Mouse (Mus musculus) hindlimb bud, embryonic 11.5 days (tissue): ENCODE measurements around the gene Lypd6b.

Experiments
- DNase-seq: peaks from one replicate; pipeline ENCODE4 v3.0.0-alpha.2; 2012; ENCODE audit warnings: low read depth, low spot score; ENCODE audit errors: extremely low spot score

Gene Lypd6b

DNA sequence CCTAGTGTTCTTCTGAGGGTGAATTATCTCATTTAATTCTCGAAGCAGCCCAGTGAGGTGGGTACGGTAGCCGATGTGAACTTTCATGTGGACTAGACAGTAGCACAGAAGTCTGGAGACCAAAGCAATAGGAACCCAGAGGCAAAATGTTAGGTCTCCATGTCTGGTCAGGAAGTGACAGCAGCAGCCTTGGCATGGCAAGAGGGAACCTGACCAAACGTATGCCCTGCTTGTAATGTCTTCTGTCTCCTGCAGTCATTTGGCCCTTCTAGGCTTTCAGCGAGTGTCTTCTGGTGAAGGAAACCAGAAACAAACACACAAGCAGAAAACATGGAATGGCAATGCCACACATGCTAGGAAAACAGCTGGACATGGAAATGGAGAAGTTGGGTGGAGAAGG is 29.1 kb downstream of the Lypd6b start:
- DNase-seq: no peak

DNA sequence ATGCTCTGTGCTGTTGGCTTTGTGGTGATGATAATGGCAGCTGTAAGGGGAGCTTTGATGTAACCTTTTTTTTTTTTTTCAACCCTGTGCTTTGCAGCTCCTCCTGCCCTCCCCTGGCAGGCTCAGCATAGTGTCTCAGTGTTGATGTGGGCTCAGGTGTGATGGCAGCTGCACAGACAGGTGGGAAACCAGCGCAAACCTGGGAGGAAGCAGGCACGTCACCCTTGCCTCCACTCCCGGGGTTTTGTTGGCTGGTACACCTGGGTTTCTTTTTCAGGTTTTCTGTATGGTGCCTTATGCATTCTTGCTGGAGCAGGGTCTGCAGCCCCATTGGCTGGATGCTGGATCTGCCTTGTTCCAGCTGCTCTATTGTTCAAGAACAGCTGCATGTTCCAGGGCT is 29.7 kb downstream of the Lypd6b start:
- DNase-seq: no peak

DNA sequence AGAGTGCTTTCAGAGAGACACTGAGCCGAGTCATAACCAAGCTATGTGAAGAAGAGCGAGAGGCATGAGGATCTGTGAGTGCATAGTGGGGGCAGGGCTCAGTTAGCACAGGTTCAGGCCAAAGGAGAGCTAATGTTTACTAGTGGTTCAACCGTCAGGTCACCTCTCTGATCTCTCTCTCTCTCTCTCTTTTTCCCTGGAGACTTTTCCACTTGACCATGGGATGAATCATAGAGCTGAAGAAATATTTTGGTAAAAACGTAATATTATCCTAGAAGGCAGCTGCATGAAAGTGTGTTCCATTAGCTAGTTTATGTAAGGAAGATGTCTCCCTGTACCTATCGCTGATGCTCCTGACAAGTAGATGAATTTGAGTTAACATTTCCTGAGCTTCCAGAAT is 30.6 kb downstream of the Lypd6b start:
- no peak for DNase-seq

DNA sequence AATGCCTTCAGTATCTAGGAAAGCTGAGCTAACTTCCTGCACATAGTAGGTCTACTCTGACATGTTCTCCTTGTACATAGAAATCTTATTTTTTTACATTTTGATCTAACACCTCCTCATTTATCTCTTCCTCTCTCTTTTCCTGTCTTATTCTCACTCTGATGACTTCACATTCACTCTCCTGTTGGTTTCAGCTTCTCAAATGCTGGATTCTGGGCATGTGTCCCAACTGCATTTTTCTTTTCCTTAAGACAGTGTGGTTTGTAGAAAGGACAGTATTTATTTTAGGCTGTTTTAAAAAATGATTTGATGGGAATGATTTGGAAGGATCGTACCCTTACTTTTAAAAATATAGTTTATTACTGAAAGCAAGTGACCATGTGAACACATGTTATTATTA is 34.8 kb downstream of the Lypd6b start:
- DNase-seq: no peak

DNA sequence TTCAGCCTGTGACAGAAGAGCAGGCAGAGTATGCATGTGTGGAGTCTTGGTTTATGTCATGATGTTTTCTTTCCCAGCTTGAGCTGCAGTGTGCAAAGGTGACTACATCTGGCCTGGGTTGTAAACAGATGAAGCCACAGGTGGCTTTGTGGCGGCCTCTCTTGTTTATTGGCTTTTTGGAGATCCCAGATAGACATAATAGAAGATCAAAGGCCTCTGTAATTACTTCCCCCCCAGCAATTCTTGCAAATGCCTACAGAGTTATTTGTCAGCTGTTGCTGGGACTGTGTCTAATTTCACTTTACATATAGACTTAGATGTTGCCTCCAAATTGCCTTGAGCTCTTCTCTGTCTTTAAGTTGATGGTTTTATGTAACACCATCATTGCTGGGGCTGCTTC is 38.1 kb downstream of the Lypd6b start:
- peak; percentile 33 for DNase-seq

DNA sequence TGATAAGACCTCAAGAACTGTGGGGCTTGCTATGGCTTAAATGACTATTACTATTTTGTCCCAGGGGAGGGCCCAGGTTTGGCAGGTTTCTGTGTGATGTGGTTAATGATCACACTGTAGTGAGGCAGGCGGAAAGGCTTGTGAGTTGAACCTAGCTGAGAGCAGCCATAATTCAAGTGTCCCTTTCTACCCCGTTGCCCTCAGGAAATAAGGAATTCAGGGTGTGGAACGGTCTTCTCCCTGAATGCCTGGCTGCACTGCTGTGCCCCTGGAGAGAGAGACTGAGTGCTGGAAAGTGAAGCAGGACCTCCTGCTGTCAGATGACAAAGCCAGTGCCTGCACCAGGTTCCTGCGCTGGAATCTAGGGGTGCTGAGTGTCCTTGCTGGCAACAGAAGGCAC is 40.3 kb downstream of the Lypd6b start:
- no peak for DNase-seq

DNA sequence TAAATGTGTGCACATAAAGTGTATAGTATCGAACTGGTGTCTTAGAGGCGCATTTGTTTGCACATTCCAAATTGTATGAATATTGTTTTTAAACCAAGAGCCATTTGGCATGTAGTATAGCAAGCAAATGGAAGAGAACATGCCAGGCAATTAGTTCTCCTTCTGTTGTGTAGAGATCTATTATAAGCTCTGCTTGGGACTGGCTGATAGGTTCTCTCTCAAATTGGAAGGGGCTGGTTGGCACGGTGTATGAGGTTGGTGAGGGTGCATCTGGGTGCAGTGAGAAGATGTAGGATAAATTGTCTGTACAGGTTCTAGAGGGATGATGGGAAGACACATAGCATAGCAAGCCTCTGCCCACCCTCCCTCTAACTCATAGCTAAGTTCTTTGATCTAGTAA is 42.9 kb downstream of the Lypd6b start:
- no peak for DNase-seq

DNA sequence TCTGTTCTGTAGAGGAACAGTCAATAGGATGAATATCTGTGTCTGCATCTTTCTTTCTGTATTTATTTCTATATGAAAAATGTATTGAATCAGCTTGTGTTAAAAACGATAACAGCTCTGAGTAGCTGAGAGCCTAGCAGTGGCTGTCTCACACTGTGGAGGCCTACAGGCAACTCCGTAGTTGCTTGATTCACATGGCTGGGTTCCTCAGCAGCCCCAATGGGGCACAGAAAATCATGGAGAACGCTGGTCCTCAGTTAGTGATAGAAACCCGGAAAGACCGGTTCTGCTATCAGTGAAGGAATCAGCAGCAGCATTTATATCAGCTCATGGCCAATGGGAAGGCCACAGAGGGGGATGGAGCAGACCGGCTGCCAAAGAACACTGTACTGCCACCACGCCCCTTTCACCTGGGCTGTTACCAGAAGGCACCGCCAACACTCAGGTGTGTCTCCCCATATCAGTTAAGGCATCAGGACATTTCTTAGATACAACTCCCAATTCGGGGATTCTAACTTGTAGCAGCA is 44.9 kb downstream of the Lypd6b start:
- DNase-seq: no peak

DNA sequence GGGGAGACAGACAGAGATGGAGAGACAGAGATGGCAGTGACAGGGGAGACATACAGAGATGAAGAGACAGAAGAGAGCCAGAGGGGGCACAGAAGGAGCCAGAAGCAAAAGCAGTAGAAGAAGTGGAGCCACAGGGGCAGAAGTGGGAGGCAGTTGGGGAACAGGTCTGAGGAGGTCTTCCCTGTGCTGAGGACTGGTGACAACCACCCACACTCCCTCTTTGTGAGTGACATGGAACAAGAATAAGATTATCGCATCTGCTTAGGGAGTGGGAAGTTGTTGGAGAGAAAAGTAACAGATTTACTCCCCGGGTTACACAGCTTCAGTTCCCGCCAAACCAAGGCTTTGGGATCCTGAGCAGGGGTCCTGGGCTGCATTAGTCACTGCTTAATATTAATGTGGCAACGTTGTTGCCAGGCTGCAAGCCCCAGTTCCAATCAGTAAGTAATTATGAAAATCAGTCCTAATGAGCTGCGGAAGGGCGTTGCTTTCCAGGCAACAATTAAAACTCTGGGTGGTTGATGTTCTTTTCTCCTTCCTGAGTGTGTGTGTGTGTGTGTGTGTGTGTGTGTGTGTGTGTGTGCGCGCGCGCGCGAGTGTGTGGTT is 50.1 kb downstream of the Lypd6b start:
- no peak for DNase-seq

DNA sequence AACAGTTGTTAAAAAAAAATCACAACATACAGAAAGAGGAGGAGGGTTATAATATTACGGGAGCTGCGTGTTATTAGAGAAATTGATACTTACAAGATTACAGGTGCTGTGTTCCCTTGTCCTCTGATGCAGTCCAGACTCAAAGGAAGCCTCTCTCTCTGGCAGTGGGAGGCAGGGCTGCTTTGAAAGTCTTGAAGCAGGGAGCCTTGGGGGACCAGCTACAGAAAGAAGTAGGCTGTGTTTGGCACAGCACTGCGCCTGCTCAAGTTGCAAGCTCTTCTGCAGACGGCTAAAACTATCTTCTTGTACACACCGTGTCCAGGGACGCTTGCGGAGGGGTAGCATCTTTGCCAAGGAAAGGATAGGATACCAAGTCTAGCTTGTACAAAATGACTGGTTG is 51.1 kb downstream of the Lypd6b start:
- no peak for DNase-seq

DNA sequence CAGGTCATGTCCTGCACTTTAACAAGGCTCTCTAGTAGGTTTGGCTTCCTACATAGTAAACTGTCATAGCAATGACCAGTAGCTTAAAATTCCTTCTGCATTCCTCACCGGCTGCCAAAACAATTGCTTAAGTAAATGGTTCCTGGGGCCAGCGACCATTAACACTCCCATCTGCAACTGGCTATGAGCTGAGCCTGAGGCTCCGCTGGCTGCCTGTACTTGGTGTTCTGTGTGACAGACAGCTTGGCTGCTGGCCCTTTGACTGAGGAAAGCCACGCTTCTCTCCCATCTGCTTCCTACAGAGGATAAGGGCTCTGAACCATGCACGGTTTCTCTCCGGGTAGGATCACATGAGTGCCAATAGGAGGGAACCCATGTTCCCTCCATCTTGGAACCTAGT is 53.1 kb downstream of the Lypd6b start:
- no peak for DNase-seq

DNA sequence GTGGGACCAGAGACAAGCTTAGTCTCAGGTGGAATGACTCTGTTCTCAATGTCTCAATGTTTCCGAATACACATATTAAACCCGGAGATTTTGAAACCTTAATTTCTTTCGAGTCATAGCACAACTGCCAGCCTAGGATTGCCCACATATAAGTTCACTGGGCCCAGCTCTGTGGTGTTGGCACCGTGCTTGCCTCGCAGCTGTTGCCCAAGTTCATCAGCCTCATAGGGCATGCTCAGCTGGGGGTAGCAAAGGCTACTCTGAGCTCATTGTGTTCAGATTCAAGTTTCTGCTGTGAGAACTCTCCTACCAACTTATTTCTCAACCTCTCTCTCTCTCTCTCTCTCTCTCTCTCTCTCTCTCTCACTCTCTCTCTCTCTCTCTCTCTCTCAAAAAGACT is 53.6 kb downstream of the Lypd6b start:
- DNase-seq: no peak

DNA sequence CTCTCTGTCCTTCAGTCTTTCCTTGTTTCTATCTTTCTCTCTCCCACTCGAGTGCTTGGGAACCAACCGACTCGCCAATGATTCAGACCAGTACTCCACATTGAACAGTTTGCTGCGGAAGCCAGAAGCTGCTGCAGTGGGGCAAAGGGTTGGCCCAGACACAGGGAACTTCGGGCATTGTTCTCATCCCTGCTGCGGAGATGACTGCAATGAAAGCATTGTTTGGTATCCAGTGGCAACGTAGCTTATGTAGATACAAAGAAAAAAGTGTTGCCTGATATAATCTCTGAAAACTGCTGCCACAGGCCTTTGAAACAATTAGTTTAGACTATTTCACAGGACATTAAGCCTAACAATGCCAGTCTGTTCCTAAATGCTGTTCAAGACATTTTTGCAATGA is 57.6 kb downstream of the Lypd6b start:
- no peak for DNase-seq

DNA sequence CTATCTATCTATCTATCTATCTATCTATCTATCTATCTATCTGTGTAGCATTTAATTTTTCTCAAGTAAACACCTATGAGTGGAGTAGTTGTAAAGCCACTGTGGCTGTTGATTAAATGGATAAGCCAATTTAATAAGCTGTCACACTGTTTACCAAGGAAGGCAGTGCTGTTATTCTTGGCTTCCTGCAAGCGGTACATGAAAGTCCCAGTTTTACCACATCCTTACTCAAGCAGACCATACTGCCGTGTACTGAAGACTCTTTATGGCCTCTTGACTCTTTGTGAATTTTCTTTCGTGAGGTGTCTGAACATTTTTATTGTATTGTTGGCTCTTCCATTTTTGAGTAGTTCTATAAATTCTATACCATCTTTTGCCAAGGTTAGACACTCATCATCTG is 58.6 kb downstream of the Lypd6b start:
- DNase-seq: no peak

DNA sequence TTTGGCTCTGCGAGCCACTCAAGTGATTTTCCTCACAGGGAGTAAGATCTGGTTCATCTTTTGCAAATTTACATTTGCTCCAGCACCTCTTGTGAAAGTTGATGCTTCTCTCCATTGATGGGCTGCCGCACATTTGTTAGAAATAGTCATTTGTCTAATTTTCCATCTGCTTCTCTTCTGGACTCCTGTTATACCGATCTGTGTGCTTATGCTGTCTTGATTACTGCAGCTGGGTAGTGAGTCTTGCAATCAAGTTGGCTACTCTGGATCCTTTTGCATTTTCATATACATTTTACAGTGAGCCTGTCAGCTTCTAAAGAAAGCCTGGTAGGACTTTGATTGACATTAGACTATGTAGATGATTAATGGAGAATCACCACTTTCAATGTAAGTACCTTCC is 59.4 kb downstream of the Lypd6b start:
- no peak for DNase-seq

DNA sequence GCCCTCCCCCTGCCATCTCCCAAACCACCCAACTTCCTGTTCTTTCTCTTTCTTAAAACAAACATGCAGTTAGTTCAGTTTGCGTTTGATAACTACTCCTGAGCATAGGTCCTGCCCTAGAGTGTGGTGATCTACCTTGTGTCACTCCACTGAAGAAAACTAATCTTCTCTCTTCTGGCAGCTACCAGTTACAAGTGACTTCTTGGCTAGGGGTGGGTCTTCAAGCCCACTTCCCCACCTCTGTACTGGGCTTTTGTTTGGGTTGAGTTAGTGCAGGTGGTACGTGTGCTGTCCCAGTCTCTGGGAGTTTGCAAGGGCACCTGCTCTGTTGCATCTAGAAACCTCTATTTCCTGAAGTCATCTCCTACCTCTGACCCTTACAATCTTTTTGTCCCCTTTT is 60.3 kb downstream of the Lypd6b start:
- no peak for DNase-seq

DNA sequence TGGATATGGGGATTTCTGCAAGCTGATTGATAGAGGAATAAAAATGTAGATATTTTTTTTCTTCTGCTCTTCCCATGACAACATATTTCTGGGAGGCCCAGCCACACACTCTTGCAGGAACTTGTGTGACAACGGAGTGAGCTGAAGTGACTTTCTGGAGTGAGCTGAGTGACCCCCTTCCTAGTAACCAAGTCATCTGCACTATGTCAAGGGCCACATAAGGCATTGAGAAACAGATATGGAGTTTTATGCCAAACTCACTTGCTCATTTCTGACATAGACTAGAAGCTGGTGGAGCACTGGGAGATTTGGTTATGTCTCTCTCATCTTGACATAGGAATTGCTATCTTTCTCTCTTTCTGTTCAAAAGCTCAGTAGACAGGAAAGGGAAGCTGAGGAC is 62.3 kb downstream of the Lypd6b start:
- DNase-seq: no peak

DNA sequence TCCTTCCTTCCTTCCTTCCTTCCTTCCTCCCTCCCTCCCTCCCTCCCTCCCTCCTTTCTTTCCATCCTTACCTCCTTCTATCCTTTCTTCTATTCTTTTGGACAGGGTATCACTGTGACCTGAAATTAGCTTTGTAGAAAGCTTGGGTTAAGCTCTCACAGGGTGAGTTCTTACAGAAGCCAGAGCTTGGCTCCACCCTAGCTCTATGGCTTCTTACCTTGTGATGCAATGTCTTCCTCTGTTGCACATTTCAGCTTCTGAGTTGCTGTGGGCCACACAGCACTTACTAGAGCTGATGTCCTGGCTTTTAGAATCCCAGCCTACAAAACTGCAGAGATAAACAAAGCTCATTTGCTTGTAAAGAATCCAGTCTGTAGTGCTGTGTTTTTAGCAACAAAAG is 64.5 kb downstream of the Lypd6b start:
- no peak for DNase-seq

DNA sequence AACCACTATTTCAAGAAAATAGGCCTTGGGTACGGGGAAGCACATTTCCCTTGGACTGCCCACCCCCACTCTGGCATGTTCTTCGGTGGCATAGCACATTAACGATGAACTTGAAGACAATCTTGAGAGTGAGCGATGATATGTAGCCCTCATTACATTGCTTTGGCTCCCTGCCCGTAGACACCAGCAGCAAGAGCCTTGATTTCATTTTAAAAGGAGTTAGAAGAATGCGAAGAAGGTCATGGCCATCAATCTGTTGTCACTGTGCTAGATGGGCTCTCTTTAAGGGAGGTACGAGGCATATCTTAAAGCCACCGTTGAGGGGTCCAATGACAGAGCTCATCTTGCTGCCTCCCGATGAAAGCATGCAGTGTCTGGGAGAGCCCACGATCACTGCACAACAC is 68.7 kb downstream of the Lypd6b start:
- DNase-seq: no peak

DNA sequence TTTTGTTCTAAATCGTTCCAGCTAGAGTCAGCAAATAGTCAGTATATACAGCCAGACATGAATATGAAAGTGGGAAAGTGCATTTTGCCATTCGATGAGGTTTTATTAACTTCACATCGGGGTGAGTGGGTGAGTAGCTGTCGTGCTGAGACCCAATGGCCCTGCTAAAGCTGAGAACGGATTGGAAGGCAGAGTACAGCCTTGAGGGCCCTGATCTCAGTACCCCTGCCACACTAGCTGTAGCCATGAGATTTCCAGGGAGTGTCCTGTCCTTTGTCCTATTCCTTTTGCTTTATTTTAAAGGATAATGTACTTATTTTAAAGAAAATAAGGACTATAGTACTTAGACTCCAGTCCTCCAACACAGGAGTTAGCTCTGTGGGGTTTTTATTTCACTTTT is 69.1 kb downstream of the Lypd6b start:
- no peak for DNase-seq

DNA sequence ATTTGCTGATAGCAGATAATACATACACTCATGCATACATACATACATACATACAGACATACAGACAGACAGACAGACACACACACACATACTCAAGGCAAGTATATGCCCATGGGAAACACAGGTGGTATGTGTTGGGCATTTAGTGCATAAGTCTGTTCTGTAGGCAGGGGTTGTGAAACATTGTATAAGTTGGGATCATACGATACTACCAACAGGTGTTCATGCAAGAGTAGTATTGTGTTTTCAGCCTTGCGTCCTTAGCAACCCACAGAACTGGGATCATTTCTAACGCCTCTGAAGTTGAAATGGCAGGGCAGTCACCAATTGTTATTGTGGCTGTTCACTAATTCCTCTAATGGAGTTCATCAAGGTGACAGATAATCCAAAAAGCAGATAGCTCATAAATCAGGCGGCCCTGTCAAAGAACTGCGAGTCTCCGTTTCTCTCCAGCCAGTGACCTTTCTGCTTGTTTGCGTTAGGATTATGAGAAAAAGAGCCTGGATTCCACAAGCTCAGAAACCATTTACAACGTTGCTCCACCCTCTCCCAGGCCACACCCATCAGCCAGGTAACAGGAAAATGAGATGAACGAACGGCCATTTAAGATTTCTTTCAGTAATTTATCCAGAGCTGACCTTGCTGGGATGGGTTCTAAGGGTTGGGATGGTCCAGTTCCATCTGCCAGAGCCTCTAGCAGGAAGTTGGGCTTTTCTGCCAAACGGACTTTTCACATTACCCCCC is 72.9 kb downstream of the Lypd6b start:
- DNase-seq: no peak

DNA sequence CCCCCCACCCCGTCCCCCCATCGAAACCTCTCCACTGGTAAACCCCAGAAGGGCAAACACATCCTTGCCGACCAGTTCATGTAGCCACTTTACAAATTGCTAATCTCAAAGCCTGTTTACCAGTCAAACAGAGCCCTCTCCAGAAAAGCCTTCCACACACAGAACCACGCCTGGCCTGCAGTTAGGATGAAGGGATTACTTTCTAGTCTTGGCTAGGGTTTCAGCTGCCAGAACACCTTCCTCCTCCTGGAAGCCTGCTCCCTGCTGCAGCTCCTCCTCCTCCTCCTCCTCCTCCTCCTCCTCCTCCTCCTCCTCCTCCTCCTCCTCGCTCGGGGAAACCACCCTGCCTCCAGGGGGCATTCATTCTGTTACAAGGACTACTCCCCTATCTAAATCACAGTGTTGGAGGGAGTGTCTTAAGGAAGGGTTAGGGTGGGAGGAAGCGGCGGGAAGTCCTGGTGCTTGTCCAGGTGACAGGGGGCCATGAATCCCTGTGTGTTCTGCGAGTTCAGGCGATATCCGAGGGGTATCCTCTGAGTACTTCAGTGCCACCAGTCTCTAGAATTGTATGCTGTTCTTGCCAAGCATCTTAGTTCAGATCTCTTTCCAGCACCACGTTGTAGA is 73.6 kb downstream of the Lypd6b start:
- no peak for DNase-seq
